Mouse (Mus musculus) gastrocnemius, adult 18-20 months (tissue): ENCODE measurements at regions not wholly inside any gene's neighbourhood (a gene's known extent, or its start where the extent isn't known, plus 50 kb on each side); places are given as distances from the start of the nearest gene placed in this dataset.
A peak's percentile ranks its signal among the peaks of the same experiment; 100 is the strongest.
"Not testable (repeated sequence)": the region's sequence is repeated elsewhere in the genome, so short reads cannot be mapped to it uniquely, and the experiment has no call there.

Source experiments
- DNase-seq: peaks from one replicate; pipeline ENCODE4 v3.0.0; 2021; ENCODE audit warnings: low spot score

GRCm38 (mm10) chr8:8847579-8847978 is 157.3 kb upstream of the Arglu1 start:
- DNase-seq = no peak

- DNase-seq = no peak
Measured at GRCm38 (mm10) chr8:8842326-8842725, 152.0 kb upstream of the Arglu1 start.

- not testable (repeated sequence) for DNase-seq
Measured at GRCm38 (mm10) chr8:8836166-8836565, 145.8 kb upstream of the Arglu1 start.

GRCm38 (mm10) chr8:8831306-8831705 is 141.0 kb upstream of the Arglu1 start:
- DNase-seq = no peak

GRCm38 (mm10) chr8:8829230-8829629 is 138.9 kb upstream of the Arglu1 start:
- no peak for DNase-seq

GRCm38 (mm10) chr8:8827555-8827954 is 137.2 kb upstream of the Arglu1 start:
- no peak for DNase-seq

- DNase-seq = peak; percentile 40
Measured at GRCm38 (mm10) chr8:8826801-8827200, 136.5 kb upstream of the Arglu1 start.

- no peak for DNase-seq
Measured at GRCm38 (mm10) chr8:8824886-8825285, 134.6 kb upstream of the Arglu1 start.

GRCm38 (mm10) chr8:8821119-8821518 is 130.8 kb upstream of the Arglu1 start:
- no peak for DNase-seq

GRCm38 (mm10) chr8:8820614-8821013 is 130.3 kb upstream of the Arglu1 start:
- no peak for DNase-seq

GRCm38 (mm10) chr8:8819233-8819931 is 129.1 kb upstream of the Arglu1 start:
- DNase-seq = no peak

- no peak for DNase-seq
Measured at GRCm38 (mm10) chr8:8812807-8813167, 122.5 kb upstream of the Arglu1 start.

- DNase-seq = no peak
Measured at GRCm38 (mm10) chr8:8812051-8812806, 121.9 kb upstream of the Arglu1 start.

- no peak for DNase-seq
Measured at GRCm38 (mm10) chr8:8810928-8811327, 120.6 kb upstream of the Arglu1 start.

- DNase-seq = no peak
Measured at GRCm38 (mm10) chr8:8809835-8810439, 119.6 kb upstream of the Arglu1 start.

- no peak for DNase-seq
Measured at GRCm38 (mm10) chr8:8809349-8809748, 119.0 kb upstream of the Arglu1 start.

GRCm38 (mm10) chr8:8802761-8803340 is 112.5 kb upstream of the Arglu1 start:
- no peak for DNase-seq

GRCm38 (mm10) chr8:8802317-8802716 is 112.0 kb upstream of the Arglu1 start:
- no peak for DNase-seq

GRCm38 (mm10) chr8:8801578-8801977 is 111.3 kb upstream of the Arglu1 start:
- no peak for DNase-seq

- no peak for DNase-seq
Measured at GRCm38 (mm10) chr8:8797521-8797920, 107.2 kb upstream of the Arglu1 start.

- DNase-seq = no peak
Measured at GRCm38 (mm10) chr8:8796951-8797350, 106.6 kb upstream of the Arglu1 start.

- no peak for DNase-seq
Measured at GRCm38 (mm10) chr8:8794711-8795110, 104.4 kb upstream of the Arglu1 start.
